Comparison of ENCODE assay signal across 8 mouse cellular contexts in genomic region chr2:174415731-174416310, GRCm38 (mm10). TPM values are rescaled to one million over a fixed set of nuclear protein-coding genes. Genes with fewer than 3 reads are reported as not detected.
A peak's percentile ranks its signal among the peaks of the same experiment; 100 is the strongest.
DNase-seq lines count a peak whose midpoint lies in the region; ATAC-seq lines count a peak whose summit lies in the region.

TSS of gene Nelfcd (plus strand) at chr2:174415804.

- no peaks in the 10 kb centered on the region for H3K36me3 ChIP-seq in hindbrain, embryonic 11.5 days (ENCODE audit: control insufficient read depth, insufficient read depth, low read length)

- peak; percentile 96 for DNase-seq in MN1 (ENCODE audit: low spot score)
- DNase-seq in cerebellum, adult 9-10 months, result peak; percentile 94
- peak; percentile 82 to 96 for DNase-seq in frontal cortex, adult 2 months (ENCODE audit: extremely low spot score in 1 of 2, low spot score in 1 of 2)
- peak; percentile 100 for DNase-seq in hindbrain, embryonic 11.5 days (ENCODE audit: low spot score)
- peak; percentile 93 to 96 for DNase-seq in layer of hippocampus, postnatal 10 days (ENCODE audit: low spot score in 2 of 2)
- DNase-seq in lung, postnatal 10 days, result peak; percentile 96
- peak; percentile 94 for DNase-seq in ovary, postnatal 36 days (ENCODE audit: low spot score)
- DNase-seq in thymus, postnatal 25 days, result peak; percentile 95

- peak within 1 kb of the TSS; percentile 53 for H3K27ac ChIP-seq in hindbrain, embryonic 11.5 days (ENCODE audit: low read depth, low read length)

- H3K9ac ChIP-seq in hindbrain, embryonic 11.5 days (ENCODE audit: low read depth, low read length), result peak within 1 kb of the TSS; percentile 91

- no peaks in the 10 kb centered on the region for H3K9me3 ChIP-seq in hindbrain, embryonic 11.5 days (ENCODE audit: control insufficient read depth, low read length)

- H3K4me3 ChIP-seq in hindbrain, embryonic 11.5 days (ENCODE audit: low read depth, low read length), result peak within 1 kb of the TSS; percentile 93

- H3K27me3 ChIP-seq in hindbrain, embryonic 11.5 days (ENCODE audit: control insufficient read depth, insufficient read depth, low read length), result no peaks in the 10 kb centered on the region

- 1% methylated on average over 40 of the region's 40 CpGs for WGBS in hindbrain, embryonic 11.5 days

- peak within 1 kb of the TSS; percentile 76 for H3K4me2 ChIP-seq in hindbrain, embryonic 11.5 days (replicated peaks; ENCODE audit: low read depth, low read length)

- peak; percentile 94 for ATAC-seq in hindbrain, embryonic 11.5 days (ENCODE audit: low FRiP score)

- peaks cover 3% of the 10 kb centered on the region; the same call in 1 of the 2 replicates for H3K4me1 ChIP-seq in hindbrain, embryonic 11.5 days (replicated peaks; ENCODE audit: control insufficient read depth, insufficient read depth, low read length)

RNA-seq across cellular contexts. Expression of gene Nelfcd, which starts in this region (rescaled TPM):
- polyA plus RNA-seq in frontal cortex, adult 2 months (2012; rRNA removed), result 75.5 and 77.1 TPM in 2 replicates
- 158 and 163 TPM in 2 replicates for polyA plus RNA-seq in hindbrain, embryonic 11.5 days (2014; fragmentation: Nextera tagmentation; extraction: Ambion mirVana)
- 10 to 100 TPM; 55.0 to 58.2 TPM for total RNA-seq in layer of hippocampus, postnatal 10 days (2021)

Comparison
In these comparisons a context has a peak if more than half of its experiments do, and no peak if none do; other contexts are left out.
1. Peak in every context shown above with its lines: DNase-seq, ATAC-seq, H3K4me3 ChIP-seq and H3K27ac ChIP-seq.